In the genomic region with DNA sequence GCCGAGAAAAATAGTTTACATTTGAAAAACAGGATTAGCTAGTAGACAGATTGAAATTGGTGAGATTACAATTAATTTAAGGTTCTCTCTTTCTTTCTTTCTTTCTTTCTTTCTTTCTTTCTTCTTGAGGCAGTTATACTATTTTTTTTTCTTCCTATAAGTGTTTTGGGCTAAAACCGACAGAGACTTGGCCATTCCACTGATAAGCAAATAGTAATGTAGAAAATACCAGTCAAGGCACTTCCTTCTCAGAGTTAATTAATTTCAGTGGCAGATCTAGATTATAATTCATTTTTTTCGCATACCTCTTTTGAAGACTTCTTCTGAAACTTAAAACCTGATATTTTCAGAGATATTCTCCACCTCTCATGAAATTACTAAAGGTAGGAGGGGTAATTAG, we compare ENCODE assay signal across 30 mouse cellular contexts.
"Had no signal": no experiment of that assay in that cellular context is flagged by ENCODE, and none has a peak within 500 bp of the region (broad histone marks: within the 10 kb centered on the region; RNA-seq: fewer than 3 reads in every experiment).

No protein-coding gene starts in this region.

- H3K4me3 ChIP-seq: limb, embryonic 10.5 days; limb, embryonic 12.5 days; limb, embryonic 13.5 days; limb, embryonic 15.5 days; liver, embryonic 12.5 days; liver, embryonic 13.5 days; liver, embryonic 15.5 days; lung, embryonic 15.5 days; midbrain, embryonic 10.5 days; midbrain, embryonic 12.5 days; midbrain, embryonic 13.5 days; midbrain, embryonic 15.5 days; myocyte had no signal

- DNase-seq: left cerebral cortex, postnatal 4 days; liver; liver, embryonic 13.5 days; liver, postnatal 0 days; lung, adult 18-20 months; lung, adult 2 months; lung, postnatal 10 days; lung, postnatal 14 days; lung, postnatal 36 days; lung, postnatal 4 days had no signal

- H3K4me2 ChIP-seq: limb, embryonic 12.5 days; limb, embryonic 13.5 days; limb, embryonic 15.5 days; liver, embryonic 11.5 days; liver, embryonic 12.5 days; liver, embryonic 13.5 days; liver, embryonic 15.5 days; lung, embryonic 14.5 days; lung, embryonic 15.5 days; midbrain, embryonic 11.5 days; midbrain, embryonic 12.5 days; midbrain, embryonic 13.5 days; midbrain, embryonic 15.5 days had no signal

- ATAC-seq: liver, embryonic 12.5 days; liver, postnatal 0 days; lung, postnatal 0 days; midbrain, embryonic 13.5 days; midbrain, embryonic 15.5 days; midbrain, embryonic 16.5 days had no signal

- H3K9me3 ChIP-seq: limb, embryonic 10.5 days; limb, embryonic 12.5 days; limb, embryonic 13.5 days; limb, embryonic 15.5 days; liver, embryonic 12.5 days; liver, embryonic 13.5 days; liver, embryonic 15.5 days; lung, embryonic 15.5 days; megakaryocyte, embryonic 14.5 days; midbrain, embryonic 10.5 days; midbrain, embryonic 12.5 days; midbrain, embryonic 13.5 days; midbrain, embryonic 15.5 days had no signal

- H3K27ac ChIP-seq: limb, embryonic 10.5 days; limb, embryonic 12.5 days; limb, embryonic 13.5 days; limb, embryonic 15.5 days; liver, embryonic 12.5 days; liver, embryonic 13.5 days; liver, embryonic 14.5 days; liver, embryonic 15.5 days; lung, embryonic 15.5 days; macrophage; midbrain, embryonic 10.5 days; midbrain, embryonic 12.5 days had no signal

- H3K4me1 ChIP-seq: limb, embryonic 10.5 days; limb, embryonic 15.5 days had no signal

- H3K9ac ChIP-seq: limb, embryonic 12.5 days; limb, embryonic 13.5 days; limb, embryonic 15.5 days; liver, embryonic 12.5 days; liver, embryonic 13.5 days; liver, embryonic 14.5 days; liver, embryonic 15.5 days; liver, postnatal 0 days; lung, embryonic 14.5 days; lung, embryonic 15.5 days; midbrain, embryonic 12.5 days; midbrain, embryonic 13.5 days; midbrain, embryonic 15.5 days had no signal

- H3K27me3 ChIP-seq: limb, embryonic 12.5 days; limb, embryonic 13.5 days; limb, embryonic 15.5 days; liver, embryonic 12.5 days; liver, embryonic 13.5 days; liver, embryonic 15.5 days; lung, embryonic 15.5 days; megakaryocyte, embryonic 14.5 days; midbrain, embryonic 12.5 days; midbrain, embryonic 13.5 days; midbrain, embryonic 15.5 days had no signal

- H3K36me3 ChIP-seq: midbrain, embryonic 15.5 days had no signal
